Mouse (Mus musculus) testis, adult 2 months (tissue): Measurements from ENCODE around the gene Emd. TPM values are rescaled to one million over a fixed set of nuclear protein-coding genes. Genes with fewer than 3 reads are reported as not detected.

Experiments used
- H3K27ac ChIP-seq: fragments of 200-500 bp; 2 replicates; pipeline ENCODE4 v1.5.1; 2012; ENCODE audit warnings: low read depth, low read length; ENCODE audit not compliant: control insufficient read depth, insufficient read depth
- H3K27me3 ChIP-seq: fragments of 200-500 bp; 2 replicates; pipeline ENCODE4 v1.6.1; 2012; ENCODE audit warnings: mild to moderate bottlenecking, low read length, moderate library complexity; ENCODE audit not compliant: control insufficient read depth, insufficient read depth
- H3K36me3 ChIP-seq: fragments of 200-500 bp; 2 replicates; pipeline ENCODE4 v1.6.1; 2012; ENCODE audit warnings: mild to moderate bottlenecking, low read length; ENCODE audit not compliant: control insufficient read depth, insufficient read depth
- H3K4me1 ChIP-seq: fragments of 200-500 bp; 2 replicates; pipeline ENCODE4 v1.6.1; 2012; ENCODE audit warnings: low read length; ENCODE audit not compliant: control insufficient read depth, insufficient read depth
- H3K4me3 ChIP-seq: fragments of 200-500 bp; 2 replicates; pipeline ENCODE4 v1.5.1; 2012; ENCODE audit warnings: low read depth, mild to moderate bottlenecking, low read length, moderate library complexity, mixed read lengths; ENCODE audit not compliant: control insufficient read depth
- CTCF ChIP-seq: fragments of 200-500 bp; IDR thresholded peaks from 2 replicates; pipeline ENCODE4 v1.5.1; 2012; ENCODE audit warnings: low read depth, mild to moderate bottlenecking, inconsistent platforms, low read length, moderate library complexity; ENCODE audit not compliant: control insufficient read depth, insufficient read depth, insufficient replicate concordance
- POLR2A ChIP-seq: fragments of 200-500 bp; IDR thresholded peaks from 2 replicates; pipeline ENCODE4 v1.6.1; 2012; ENCODE audit warnings: low read depth, mild to moderate bottlenecking, inconsistent platforms, low read length, moderate library complexity; ENCODE audit not compliant: control insufficient read depth
- polyA plus RNA-seq: library from polyadenylated mRNA; depleted of rRNA; stranded (reverse); fragments of >200 nt; gene quantifications from 2 replicates; pipeline ENCODE4 v1.2.3, GENCODE M21; 2012

Emd gene
- polyA plus RNA-seq, 1 experiment = 33.6 TPM

- Histone ChIP-seq H3K36me3 (no peaks in the 10 kb centered on the region), H3K4me3 (no peak overlapping the region), H3K4me1 (peaks cover 2% of the 10 kb centered on the region; the same call in 1 of the 2 replicates), H3K27me3 (no peaks in the 10 kb centered on the region), H3K27ac (no peak overlapping the region)
- TF ChIP-seq CTCF (no peak), POLR2A (no peak)
Measured at GRCm38 (mm10) chrX:74243396-74243795, 11.1 kb upstream of the Emd start.

GRCm38 (mm10) chrX:74243807-74244206, 10.7 kb upstream of the Emd start:
- H3K4me1 ChIP-seq = peaks cover 2% of the 10 kb centered on the region; the same call in 1 of the 2 replicates
- no peak overlapping the region; the same call in 1 of the 2 replicates for H3K4me3 ChIP-seq
- H3K27ac ChIP-seq = no peak overlapping the region
- no peaks in the 10 kb centered on the region for H3K27me3 ChIP-seq
- no peaks in the 10 kb centered on the region for H3K36me3 ChIP-seq
- TF ChIP-seq POLR2A (no peak), CTCF (no peak)

GRCm38 (mm10) chrX:74244614-74245083, 9.8 kb upstream of the Emd start:
- Histone ChIP-seq H3K27me3 (no peaks in the 10 kb centered on the region), H3K4me3 (no peak overlapping the region), H3K4me1 (peaks cover 4% of the 10 kb centered on the region), H3K27ac (peak overlapping the region; percentile 32; the same call in 1 of the 2 replicates), H3K36me3 (no peaks in the 10 kb centered on the region)
- TF ChIP-seq POLR2A (no peak), CTCF (no peak)

- H3K4me3 ChIP-seq = peak overlapping the region; percentile 18; the same call in 1 of the 2 replicates
- TF ChIP-seq POLR2A = no peak
- no peak for TF ChIP-seq CTCF
- H3K4me1 ChIP-seq = peaks cover 4% of the 10 kb centered on the region
- 0 out of 2 replicates have a peak overlapping the region, but pooled peaks have one; percentile 8 for H3K27ac ChIP-seq
- H3K36me3 ChIP-seq = no peaks in the 10 kb centered on the region
- H3K27me3 ChIP-seq = no peaks in the 10 kb centered on the region
Measured at GRCm38 (mm10) chrX:74245107-74245506, 9.4 kb upstream of the Emd start.

GRCm38 (mm10) chrX:74245687-74246086, 8.8 kb upstream of the Emd start:
- peak overlapping the region; percentile 75 for H3K27ac ChIP-seq
- no peaks in the 10 kb centered on the region for H3K36me3 ChIP-seq
- H3K4me1 ChIP-seq = peaks cover 4% of the 10 kb centered on the region
- H3K27me3 ChIP-seq = no peaks in the 10 kb centered on the region
- TF ChIP-seq CTCF (no peak), POLR2A (no peak)
- H3K4me3 ChIP-seq = peak overlapping the region; percentile 84

GRCm38 (mm10) chrX:74246213-74246681, 8.2 kb upstream of the Emd start:
- Histone ChIP-seq H3K27me3 (no peaks in the 10 kb centered on the region), H3K27ac (peak overlapping the region; percentile 75), H3K4me1 (peaks cover 4% of the 10 kb centered on the region), H3K4me3 (peak overlapping the region; percentile 84), H3K36me3 (no peaks in the 10 kb centered on the region)
- TF ChIP-seq POLR2A = peak; percentile 49; the same call in 1 of the 2 replicates
- TF ChIP-seq CTCF = no peak

- Histone ChIP-seq H3K4me1 (peaks cover 4% of the 10 kb centered on the region), H3K27me3 (no peaks in the 10 kb centered on the region), H3K4me3 (peak overlapping the region; percentile 75), H3K36me3 (no peaks in the 10 kb centered on the region), H3K27ac (peak overlapping the region; percentile 62; the same call in 1 of the 2 replicates)
- TF ChIP-seq CTCF (no peak), POLR2A (no peak)
Measured at GRCm38 (mm10) chrX:74246693-74247092, 7.8 kb upstream of the Emd start.
